Mouse (Mus musculus) limb, embryonic 12.5 days (tissue): ENCODE measurements at regions not wholly inside any gene's neighbourhood (a gene's known extent, or its start where the extent isn't known, plus 50 kb on each side); places are given as distances from the start of the nearest gene placed in this dataset.

ENCODE experiments used
- ATAC-seq: fragments of 200-750 bp; cut with Nextera tagmentation; 2 replicates; pipeline ENCODE4 v1.8.0; 2017; ENCODE audit warnings: low read depth, moderate TSS enrichment; ENCODE audit not compliant: insufficient number of reproducible peaks, insufficient read depth, low FRiP score, low TSS enrichment
- H3K27ac ChIP-seq: fragments of 300-500 bp; sonication (generic); 2 replicates; pipeline ENCODE4 v1.5.1; 2016; ENCODE audit warnings: mild to moderate bottlenecking, moderate library complexity
- H3K27me3 ChIP-seq: fragments of 300-500 bp; sonication (generic); 2 replicates; pipeline ENCODE4 v1.6.1; 2016; ENCODE audit warnings: mild to moderate bottlenecking, moderate library complexity
- H3K36me3 ChIP-seq: fragments of 300-500 bp; sonication (generic); 2 replicates; pipeline ENCODE4 v1.6.1; 2016; ENCODE audit warnings: mild to moderate bottlenecking, moderate library complexity
- H3K4me1 ChIP-seq: fragments of 300-500 bp; sonication (generic); replicated peaks from 2 replicates; pipeline ENCODE4 v1.6.1; 2016
- H3K4me2 ChIP-seq: fragments of 300-500 bp; sonication (generic); 2 replicates; pipeline ENCODE4 v1.6.1; 2016; ENCODE audit warnings: mild to moderate bottlenecking, moderate library complexity
- H3K4me3 ChIP-seq: fragments of 300-500 bp; sonication (generic); replicated peaks from 2 replicates; pipeline ENCODE4 v1.5.1; 2016; ENCODE audit warnings: mild to moderate bottlenecking
- H3K9ac ChIP-seq: fragments of 300-500 bp; sonication (generic); replicated peaks from 2 replicates; pipeline ENCODE4 v1.6.1; 2016; ENCODE audit warnings: mild to moderate bottlenecking, moderate library complexity
- H3K9me3 ChIP-seq: fragments of 300-500 bp; sonication (generic); 2 replicates; pipeline ENCODE4 v1.6.1; 2016; ENCODE audit warnings: mild to moderate bottlenecking, moderate library complexity
- WGBS: fragments of 180-500 bp; shearing (Covaris S2); methylation state at CpG from one replicate; pipeline ENCODE4 v1.1.7; 2016; 5-methylcytosine and 5-hydroxymethylcytosine counted together

DNA sequence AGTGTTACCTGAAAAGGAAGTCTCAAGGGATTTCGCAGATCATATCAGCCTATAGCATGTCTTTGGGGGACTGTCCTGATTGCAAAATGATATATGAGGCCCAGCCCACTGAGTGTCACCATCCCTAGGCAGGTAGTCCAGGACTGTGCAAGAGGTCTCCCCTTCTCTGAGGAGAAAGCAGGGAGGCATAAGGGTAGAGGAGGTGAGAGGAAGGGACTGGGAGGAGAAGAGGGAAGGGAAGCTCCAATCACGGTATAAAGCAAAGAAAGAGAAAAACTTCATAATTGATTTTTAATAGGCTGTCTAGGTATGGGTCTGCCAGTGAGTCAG lies 291.1 kb upstream of the Map3k7 start:
- 76% methylated on average over 2 of the region's 2 CpGs for WGBS
- no peak for ATAC-seq
- Histone ChIP-seq H3K4me2 (no peak overlapping the region), H3K27me3 (no peaks in the 10 kb centered on the region), H3K4me1 (no peaks in the 10 kb centered on the region), H3K36me3 (no peaks in the 10 kb centered on the region), H3K9me3 (no peaks in the 10 kb centered on the region), H3K27ac (no peak overlapping the region), H3K4me3 (no peak overlapping the region), H3K9ac (no peak overlapping the region)

DNA sequence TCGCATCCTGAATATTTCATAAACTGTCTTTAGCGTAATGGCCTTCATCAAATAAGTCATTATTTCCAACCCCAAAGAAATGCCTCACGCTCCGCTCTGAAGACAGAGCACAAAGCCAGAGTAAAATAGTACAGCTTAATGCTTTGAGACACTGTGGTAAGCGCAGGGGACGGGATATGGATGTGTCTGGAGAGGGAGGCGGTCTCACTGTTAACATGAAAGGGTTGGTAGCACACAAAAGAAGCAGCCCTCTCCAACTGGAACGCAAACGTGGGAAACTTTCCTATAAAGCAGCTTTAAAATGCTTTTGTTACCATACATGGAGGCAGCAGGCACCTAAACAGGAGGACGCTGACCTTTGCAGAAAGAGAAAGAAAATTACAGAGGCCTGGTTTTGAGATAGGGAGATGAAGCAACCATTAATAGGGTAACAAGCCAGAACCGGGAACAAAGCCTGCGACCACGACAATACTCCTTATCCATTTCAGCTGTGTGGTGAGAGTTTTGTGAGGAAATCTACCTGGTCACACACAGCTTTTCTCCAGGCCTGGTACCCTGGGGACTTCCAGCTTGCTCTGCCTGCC lies 284.8 kb upstream of the Map3k7 start:
- 0 out of 2 replicates have a peak, but pooled peaks cover 8% of the 10 kb centered on the region for H3K4me1 ChIP-seq
- no peak overlapping the region for H3K9ac ChIP-seq
- H3K4me3 ChIP-seq, result no peak overlapping the region
- 0 out of 2 replicates have a peak overlapping the region, but pooled peaks have one; percentile 2 for H3K27ac ChIP-seq
- WGBS, result 79% methylated on average over 13 of the region's 13 CpGs
- H3K4me2 ChIP-seq, result no peak overlapping the region
- no peaks in the 10 kb centered on the region for H3K9me3 ChIP-seq
- H3K36me3 ChIP-seq, result no peaks in the 10 kb centered on the region
- no peak for ATAC-seq
- no peaks in the 10 kb centered on the region for H3K27me3 ChIP-seq

DNA sequence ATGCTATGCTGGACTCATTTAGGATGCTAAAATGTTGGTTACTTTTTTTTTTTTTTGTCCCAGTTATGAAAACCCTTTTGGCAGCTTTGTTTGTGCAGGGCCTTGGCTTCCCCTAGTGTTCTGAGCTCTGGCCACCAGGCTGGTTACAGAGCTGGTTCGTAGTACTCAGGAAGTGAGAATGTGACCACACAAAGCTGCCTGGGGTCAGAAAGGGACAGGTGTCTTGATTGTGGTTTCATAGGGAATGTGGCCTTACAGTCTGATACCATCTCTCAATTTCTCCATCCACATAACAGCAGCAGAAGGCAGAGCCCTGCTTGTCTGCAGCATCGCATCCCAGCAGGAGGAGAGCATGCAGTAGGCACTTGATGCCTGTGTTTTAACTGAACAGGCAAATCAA lies 282.9 kb upstream of the Map3k7 start:
- no peak for ATAC-seq
- WGBS, result 70% methylated on average over 2 of the region's 2 CpGs
- H3K4me1 ChIP-seq, result 0 out of 2 replicates have a peak, but pooled peaks cover 8% of the 10 kb centered on the region
- no peak overlapping the region for H3K4me3 ChIP-seq
- no peak overlapping the region for H3K9ac ChIP-seq
- H3K9me3 ChIP-seq, result no peaks in the 10 kb centered on the region
- H3K27ac ChIP-seq, result no peak overlapping the region
- no peaks in the 10 kb centered on the region for H3K36me3 ChIP-seq
- H3K4me2 ChIP-seq, result no peak overlapping the region
- H3K27me3 ChIP-seq, result no peaks in the 10 kb centered on the region

DNA sequence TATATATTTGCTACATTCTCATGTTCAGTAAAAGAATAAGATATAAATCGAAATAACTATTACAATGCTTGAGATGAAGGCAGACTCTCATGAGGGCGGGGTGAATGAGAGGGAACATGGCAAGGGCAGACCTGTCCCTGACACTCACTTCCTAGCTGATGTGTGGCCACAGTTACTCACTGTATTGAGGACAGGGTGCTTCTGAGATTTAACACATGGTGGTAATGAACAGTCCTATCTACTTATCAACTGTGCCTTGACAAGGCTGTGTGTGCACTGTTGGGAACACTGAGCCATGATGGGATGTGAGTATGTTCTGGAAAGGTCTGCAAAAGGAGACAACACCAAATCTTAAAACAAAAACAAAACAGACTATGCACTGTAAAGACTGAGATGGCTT lies 274.8 kb upstream of the Map3k7 start:
- Histone ChIP-seq H3K27me3 (no peaks in the 10 kb centered on the region), H3K36me3 (no peaks in the 10 kb centered on the region), H3K4me2 (no peak overlapping the region), H3K4me3 (no peak overlapping the region), H3K9me3 (no peaks in the 10 kb centered on the region), H3K4me1 (no peaks in the 10 kb centered on the region), H3K27ac (no peak overlapping the region), H3K9ac (no peak overlapping the region)
- ATAC-seq, result no peak
- WGBS, result 86% methylated on average over 2 of the region's 2 CpGs

DNA sequence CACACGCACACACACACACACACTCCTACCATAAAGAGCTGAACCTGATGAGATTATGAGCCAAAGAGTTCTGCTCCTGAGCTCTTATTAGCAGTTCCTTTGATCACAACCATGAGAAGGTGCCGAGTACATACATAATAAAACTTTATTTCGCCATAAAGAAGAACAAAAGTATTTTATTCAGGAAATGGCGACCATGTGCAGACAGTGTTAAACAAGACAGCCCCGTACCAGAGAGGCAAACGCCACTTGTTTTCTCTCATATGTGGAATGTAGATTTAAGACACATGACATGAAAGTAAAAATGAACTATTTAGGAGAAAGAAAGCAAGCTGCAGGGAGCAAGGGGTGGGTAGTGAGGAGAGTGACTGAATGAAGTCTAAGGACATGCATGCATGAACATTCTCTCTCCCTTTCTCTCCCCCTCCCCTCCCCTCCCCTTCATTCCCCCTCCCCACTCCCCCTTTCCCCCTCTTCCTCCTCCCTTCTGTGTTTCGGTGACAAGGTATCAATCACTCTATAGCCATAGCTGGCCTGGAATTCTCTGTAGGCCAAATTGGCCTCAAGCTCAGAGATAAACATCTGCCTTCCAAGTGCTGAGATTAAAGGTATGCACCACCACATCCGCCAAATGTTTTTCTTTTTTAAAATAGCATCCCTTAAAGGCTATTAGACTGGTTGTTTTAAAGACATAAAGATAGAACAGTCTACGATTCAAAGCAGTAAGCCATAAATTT lies 266.0 kb upstream of the Map3k7 start:
- Histone ChIP-seq H3K27me3 (no peaks in the 10 kb centered on the region), H3K4me2 (no peak overlapping the region; the same call in 1 of the 2 replicates), H3K27ac (peak overlapping the region; percentile 14), H3K4me1 (peaks cover 13% of the 10 kb centered on the region), H3K4me3 (no peak overlapping the region), H3K9me3 (no peaks in the 10 kb centered on the region), H3K9ac (no peak overlapping the region), H3K36me3 (no peaks in the 10 kb centered on the region)
- WGBS, result 14% methylated on average over 9 of the region's 9 CpGs
- peak; percentile 83 for ATAC-seq

DNA sequence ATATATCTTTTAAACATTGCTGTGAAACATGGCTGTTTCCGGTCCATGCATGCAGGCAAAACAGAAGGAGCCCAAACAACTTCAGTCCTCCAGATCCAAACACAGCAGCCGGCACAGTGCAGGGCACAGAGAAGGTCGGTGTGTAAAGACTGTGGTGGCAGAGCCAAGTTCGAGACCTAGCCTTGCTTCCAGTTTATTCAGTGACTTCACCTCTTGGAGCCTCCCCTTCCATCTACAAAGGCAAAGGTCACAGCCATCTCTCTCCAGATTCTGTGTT lies 265.5 kb upstream of the Map3k7 start:
- Histone ChIP-seq H3K4me2 (no peak overlapping the region), H3K9ac (no peak overlapping the region), H3K36me3 (no peaks in the 10 kb centered on the region), H3K4me3 (no peak overlapping the region), H3K27ac (peak overlapping the region; percentile 14; the same call in 1 of the 2 replicates), H3K4me1 (peaks cover 13% of the 10 kb centered on the region), H3K9me3 (no peaks in the 10 kb centered on the region), H3K27me3 (no peaks in the 10 kb centered on the region)
- 36% methylated on average over 4 of the region's 4 CpGs for WGBS
- 0 out of 2 replicates have a peak, but pooled peaks have one; percentile 36 for ATAC-seq

DNA sequence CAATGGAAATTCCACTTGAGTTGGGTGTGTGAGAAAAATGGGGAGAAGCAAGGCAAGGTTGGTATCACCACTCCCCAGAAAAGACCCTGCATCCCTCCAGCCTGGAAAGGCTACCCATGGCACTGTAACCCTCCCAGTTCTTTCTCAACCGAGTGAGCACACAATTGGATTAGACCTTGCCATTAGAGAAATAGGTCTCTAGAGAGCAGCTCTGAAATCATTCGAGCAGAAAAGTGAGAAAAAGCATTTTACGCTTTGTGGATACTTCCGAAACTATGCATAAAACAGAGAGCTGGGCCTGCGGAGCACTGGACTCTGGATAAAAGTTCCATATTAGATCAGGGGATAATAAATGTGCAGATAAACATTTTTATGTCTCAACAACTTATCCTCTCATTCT lies 264.6 kb upstream of the Map3k7 start:
- no peak for ATAC-seq
- WGBS, result 69% methylated on average over 5 of the region's 5 CpGs

DNA sequence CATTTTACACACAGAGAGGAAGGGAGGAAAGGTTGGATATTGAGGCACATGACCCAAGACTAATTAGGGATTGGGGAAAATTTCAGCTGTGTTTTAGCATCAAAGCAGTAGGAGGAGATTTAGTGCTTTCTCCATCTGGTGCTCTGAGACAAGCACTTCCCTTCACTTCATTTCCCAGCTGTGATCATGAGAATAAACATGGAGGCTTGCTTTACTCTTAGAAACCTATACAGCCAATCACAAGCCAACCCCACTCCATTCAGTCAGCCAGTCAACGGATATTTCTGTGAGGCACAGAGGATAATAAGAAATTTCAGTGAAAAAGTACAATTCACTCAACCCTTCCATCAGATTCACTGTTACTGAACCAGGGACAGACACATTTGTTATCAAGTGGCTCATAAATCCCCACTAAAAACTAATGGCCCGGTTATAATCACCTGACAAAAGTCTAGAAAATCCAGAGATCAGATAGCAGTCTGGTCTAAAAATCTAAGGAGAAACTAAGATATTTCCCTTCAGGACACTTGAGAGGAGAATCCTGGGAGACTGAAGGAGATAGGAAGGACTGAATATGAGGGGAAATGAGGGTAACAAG lies 249.7 kb upstream of the Map3k7 start:
- WGBS, result 78% methylated on average over 2 of the region's 2 CpGs
- H3K4me1 ChIP-seq, result no peaks in the 10 kb centered on the region
- H3K9ac ChIP-seq, result no peak overlapping the region
- H3K4me3 ChIP-seq, result no peak overlapping the region
- H3K36me3 ChIP-seq, result no peaks in the 10 kb centered on the region
- H3K27ac ChIP-seq, result no peak overlapping the region
- no peak overlapping the region for H3K4me2 ChIP-seq
- ATAC-seq, result no peak
- no peaks in the 10 kb centered on the region for H3K27me3 ChIP-seq
- H3K9me3 ChIP-seq, result no peaks in the 10 kb centered on the region

More for the DNA sequence above, 264.6 kb upstream of the Map3k7 start:
- H3K4me3 ChIP-seq, result no peak overlapping the region
- H3K9ac ChIP-seq, result no peak overlapping the region
- no peaks in the 10 kb centered on the region for H3K9me3 ChIP-seq
- H3K4me1 ChIP-seq, result peaks cover 13% of the 10 kb centered on the region
- no peak overlapping the region for H3K27ac ChIP-seq
- no peak overlapping the region for H3K4me2 ChIP-seq
- no peaks in the 10 kb centered on the region for H3K36me3 ChIP-seq
- H3K27me3 ChIP-seq, result no peaks in the 10 kb centered on the region

DNA sequence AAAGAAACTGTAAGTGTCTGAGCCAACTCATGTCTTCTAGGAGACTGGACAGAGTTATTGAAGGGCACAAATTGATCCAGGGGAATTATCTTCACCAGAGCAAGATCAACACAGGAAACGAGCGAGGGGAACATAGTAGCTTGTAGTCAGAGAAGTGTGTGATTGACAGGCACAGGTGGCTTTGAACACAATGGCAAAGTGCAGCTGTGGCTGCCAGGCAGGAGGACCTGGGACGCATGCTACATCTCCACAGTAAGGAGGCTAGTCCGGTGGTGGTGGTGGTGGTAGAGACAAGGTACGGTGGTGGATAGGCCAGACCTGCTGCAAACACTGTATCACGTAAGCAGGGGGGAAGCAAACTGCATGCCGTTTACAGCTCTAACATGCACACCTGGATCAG lies 240.4 kb upstream of the Map3k7 start:
- H3K27ac ChIP-seq, result no peak overlapping the region
- 62% methylated on average over 7 of the region's 7 CpGs for WGBS
- ATAC-seq, result no peak

DNA sequence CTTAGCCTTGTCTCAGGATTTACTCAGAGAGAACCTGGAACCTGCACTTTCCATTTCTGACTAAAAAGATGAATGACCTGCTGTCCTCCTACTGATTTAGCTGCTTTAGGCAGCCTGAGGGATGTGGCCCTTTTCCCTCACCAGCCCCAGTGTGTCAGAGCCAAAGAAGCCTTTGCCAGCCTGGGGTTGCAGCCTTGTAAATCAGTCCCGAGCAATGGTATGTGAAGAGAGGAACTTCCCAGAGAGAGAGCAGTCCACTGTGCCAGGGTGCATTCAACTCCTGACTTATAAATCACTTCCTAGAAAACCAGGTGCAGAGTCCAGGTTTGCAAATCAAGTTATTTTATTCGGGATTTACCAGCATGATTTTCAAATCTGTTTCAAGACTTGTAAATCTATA lies 239.5 kb upstream of the Map3k7 start:
- no peaks in the 10 kb centered on the region for H3K9me3 ChIP-seq
- no peaks in the 10 kb centered on the region for H3K36me3 ChIP-seq
- WGBS, result 37% methylated on average over 2 of the region's 2 CpGs
- ATAC-seq, result no peak
- H3K4me1 ChIP-seq, result no peaks in the 10 kb centered on the region
- no peak overlapping the region for H3K4me3 ChIP-seq
- no peak overlapping the region for H3K4me2 ChIP-seq
- H3K27me3 ChIP-seq, result no peaks in the 10 kb centered on the region
- no peak overlapping the region for H3K27ac ChIP-seq
- no peak overlapping the region for H3K9ac ChIP-seq

More for the DNA sequence above, 240.4 kb upstream of the Map3k7 start:
- Histone ChIP-seq H3K36me3 (no peaks in the 10 kb centered on the region), H3K27me3 (no peaks in the 10 kb centered on the region), H3K4me2 (no peak overlapping the region), H3K9ac (no peak overlapping the region), H3K9me3 (no peaks in the 10 kb centered on the region), H3K4me1 (no peaks in the 10 kb centered on the region), H3K4me3 (no peak overlapping the region)

DNA sequence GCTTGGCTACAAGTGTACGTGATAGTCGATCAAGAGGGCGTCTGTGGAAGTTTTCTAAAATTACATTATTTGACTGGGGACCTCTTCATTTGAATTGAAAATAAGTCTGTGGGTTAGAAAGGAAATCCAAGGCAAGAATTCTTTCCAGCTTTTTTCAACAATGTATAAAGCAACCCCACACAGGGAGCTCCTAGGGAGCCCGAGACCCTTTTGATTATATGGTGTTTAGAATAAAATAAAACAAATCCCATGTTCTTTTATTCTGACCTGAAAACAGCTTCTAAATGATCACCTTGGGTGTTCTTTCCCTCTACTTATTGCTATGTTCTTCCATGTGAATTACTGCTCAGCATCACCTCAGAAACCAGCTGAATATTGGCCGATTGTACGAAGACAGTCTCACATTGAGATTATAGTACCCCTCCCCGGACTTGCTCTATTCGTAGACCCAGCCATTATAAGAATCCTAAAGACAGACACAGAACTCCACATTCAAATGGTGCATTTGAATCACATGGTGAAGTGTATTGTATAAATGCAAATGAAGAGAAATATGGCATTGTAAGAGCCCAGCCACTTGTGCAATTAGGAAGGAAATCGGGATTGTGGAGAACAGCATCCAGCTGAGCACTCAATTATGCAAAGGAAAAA lies 236.3 kb upstream of the Map3k7 start:
- no peaks in the 10 kb centered on the region for H3K9me3 ChIP-seq
- no peaks in the 10 kb centered on the region for H3K4me1 ChIP-seq
- no peak for ATAC-seq
- no peak overlapping the region for H3K9ac ChIP-seq
- H3K27ac ChIP-seq, result no peak overlapping the region
- H3K27me3 ChIP-seq, result no peaks in the 10 kb centered on the region
- H3K4me2 ChIP-seq, result no peak overlapping the region
- 89% methylated on average over 9 of the region's 9 CpGs for WGBS
- H3K36me3 ChIP-seq, result no peaks in the 10 kb centered on the region
- no peak overlapping the region for H3K4me3 ChIP-seq
